Mouse (Mus musculus): ENCODE results near the gene Gnl3l. TPM values are rescaled to one million over a fixed set of nuclear protein-coding genes. Genes with fewer than 3 reads are reported as not detected.

The Gnl3l gene
- 10 to 100 TPM; 67.7 to 84.4 TPM for total RNA-seq (2021)
- polyA plus RNA-seq (2012; rRNA removed) = 6.3 and 7.7 TPM in 2 replicates
- long read RNA-seq, full-length matches to known transcripts = 12 of 22 reads
- long read RNA-seq, partial matches to known transcripts = 6 of 22 reads
- long read RNA-seq, other reads (novel, unspliced or antisense) = 4 of 22 reads

GRCm38 (mm10) chrX:151016938-151017877, at the start of gene Gnl3l:
TSS of gene Gnl3l (minus strand) at chrX:151017322.
- DNase-seq = peak; percentile 93

DNA sequence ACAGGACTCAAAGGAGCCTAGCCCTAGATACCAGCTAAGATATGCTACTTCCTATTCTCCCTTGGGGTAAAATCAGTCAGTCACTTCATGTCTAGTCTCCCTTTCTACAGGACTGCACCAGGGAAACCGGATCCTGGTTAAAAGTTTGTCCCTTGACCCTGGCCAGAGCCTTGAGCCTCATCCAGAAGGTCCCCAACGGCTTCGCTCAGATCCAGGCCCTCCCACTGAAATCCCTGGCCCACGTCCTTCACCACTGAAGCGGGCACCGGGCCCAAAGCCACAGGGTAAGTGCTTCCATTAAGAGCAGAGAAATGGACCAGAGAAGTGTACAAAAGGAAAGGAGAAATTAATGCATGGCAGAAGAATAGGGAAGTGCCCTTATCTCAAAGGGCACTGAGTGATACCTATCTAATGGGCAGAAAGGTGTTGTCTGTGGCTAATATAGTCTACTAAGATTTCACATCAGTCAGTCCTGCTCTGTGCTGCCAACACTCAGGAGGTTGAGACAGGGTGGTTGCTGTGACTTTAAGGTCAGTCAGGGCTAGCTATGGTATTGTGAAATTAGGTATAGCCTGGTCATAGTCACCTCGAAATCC, 49.0 kb upstream of the Gnl3l start:
- DNase-seq = peak; percentile 76

DNA sequence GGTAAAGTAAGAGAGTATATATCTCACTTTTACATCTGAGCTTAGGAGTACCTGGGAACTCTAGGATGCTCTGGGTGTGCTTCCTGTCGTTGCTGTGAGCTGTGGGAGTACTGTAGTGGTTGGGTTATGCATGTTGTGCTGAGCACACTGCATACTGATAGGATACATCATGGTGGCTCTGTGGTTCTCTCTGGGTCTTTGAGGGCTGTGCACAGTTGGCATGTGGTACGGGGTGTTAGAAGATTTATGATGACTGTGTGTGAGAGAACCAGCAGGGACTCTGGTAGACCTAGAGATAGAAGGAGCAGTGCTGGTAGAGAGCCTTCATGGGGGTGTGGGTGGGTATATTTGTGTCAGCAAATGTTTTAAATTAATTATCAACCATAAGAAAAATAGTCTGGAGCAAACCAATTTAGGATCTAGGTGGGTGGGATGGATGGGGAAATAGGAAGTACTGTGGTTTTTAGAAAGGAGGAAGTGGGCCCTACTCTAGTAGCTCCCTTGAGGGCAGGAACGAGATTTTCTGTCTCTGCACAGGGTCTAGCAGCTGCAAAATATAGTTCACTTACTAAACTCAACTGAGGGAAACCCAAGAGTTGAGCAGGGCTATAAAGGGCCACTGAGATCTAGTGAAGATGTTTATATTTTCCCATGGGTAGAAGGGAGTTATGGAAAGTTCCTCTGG, 44.6 kb upstream of the Gnl3l start:
- no peak for DNase-seq

- no peak for DNase-seq
Measured at GRCm38 (mm10) chrX:151059346-151059745, 42.2 kb upstream of the Gnl3l start.

GRCm38 (mm10) chrX:151055559-151055958, 38.4 kb upstream of the Gnl3l start:
- peak; percentile 30 for DNase-seq

- no peak for DNase-seq
Measured at GRCm38 (mm10) chrX:151054489-151054888, 37.4 kb upstream of the Gnl3l start.

DNA sequence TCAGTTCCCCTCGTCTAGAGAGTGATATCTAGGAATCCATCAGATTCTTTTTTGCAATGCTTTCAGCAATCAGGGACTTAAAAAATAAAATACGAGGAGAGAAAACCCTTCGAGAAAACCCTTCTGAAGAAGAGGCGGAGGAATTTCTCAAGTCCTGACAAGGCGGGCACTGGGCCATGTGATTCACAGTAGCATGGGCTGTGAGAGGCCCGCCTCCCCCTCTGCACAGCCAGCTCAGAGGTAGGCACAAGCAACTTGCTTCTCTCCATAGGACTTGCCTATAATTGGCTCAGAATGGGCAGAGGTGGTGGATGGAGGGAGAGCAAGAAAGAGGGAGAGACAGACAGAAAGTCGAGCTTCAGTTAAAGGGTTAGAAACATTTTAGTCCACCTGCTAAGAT, 33.2 kb upstream of the Gnl3l start:
- DNase-seq = peak; percentile 68

- DNase-seq = no peak
Measured at GRCm38 (mm10) chrX:151049661-151050215, 32.6 kb upstream of the Gnl3l start.

DNA sequence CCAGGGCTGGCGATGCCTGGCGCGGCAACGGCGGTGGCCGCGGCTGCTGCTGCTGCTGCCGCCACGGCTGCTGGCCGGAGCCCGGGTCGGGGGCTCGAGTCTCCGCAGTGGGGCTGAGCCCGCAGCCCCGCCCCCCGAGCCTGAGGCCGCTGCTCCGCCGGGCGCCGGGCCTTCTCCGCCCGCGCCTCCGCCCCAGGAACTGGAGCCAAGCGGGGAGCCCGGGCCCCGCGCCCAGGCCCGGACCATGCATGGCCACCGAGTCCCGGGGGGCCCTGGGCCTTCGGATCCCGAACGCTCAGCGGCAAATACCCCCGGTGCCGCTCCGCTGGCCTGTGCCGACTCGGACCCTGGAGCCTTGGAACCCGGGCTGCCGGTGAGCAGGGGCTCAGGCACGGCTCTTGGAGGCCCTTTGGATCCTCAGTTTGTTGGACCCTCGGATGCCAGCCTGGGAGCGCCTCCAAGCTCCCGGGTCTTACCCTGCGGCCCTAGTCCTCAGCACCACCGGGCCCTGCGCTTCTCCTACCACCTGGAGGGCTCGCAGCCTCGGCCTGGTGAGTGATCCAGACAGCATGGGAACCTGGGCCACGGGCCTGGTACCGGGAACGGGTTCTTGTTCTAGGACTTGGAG, 30.4 kb upstream of the Gnl3l start:
- DNase-seq = peak; percentile 65

DNA sequence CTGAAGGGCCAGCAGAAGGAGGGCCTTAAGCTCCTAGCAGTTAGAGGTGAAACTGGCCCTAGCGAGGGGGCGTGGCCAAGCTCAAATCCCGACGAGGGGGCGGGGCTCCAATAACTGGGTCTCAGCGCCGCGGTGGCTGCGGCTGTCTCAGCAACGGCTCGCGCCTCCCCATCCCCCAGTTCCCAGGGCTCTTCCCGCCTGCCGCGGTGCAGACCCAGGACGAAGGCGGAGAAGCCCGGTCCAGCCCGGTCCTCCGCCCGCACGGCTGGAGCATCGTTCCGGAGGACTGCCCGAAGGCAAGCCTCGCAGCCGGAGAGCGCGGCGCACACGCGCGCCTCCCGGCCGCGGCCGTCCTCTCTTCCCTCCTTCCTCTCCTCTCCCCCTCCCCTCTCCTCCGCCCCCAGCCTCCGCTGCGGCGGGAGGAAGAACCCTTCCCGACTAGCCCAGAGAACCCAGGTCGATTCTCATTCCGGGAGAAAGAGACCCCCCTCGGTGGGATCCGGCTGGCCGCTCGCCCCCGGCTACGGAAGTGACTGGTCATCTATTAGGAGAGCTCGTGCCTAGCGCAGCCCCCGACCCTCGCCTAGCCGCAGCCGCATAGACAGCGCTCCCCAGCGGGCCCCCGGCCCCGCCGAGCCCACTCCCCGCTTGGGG, 29.8 kb upstream of the Gnl3l start:
- peak; percentile 92 for DNase-seq

DNA sequence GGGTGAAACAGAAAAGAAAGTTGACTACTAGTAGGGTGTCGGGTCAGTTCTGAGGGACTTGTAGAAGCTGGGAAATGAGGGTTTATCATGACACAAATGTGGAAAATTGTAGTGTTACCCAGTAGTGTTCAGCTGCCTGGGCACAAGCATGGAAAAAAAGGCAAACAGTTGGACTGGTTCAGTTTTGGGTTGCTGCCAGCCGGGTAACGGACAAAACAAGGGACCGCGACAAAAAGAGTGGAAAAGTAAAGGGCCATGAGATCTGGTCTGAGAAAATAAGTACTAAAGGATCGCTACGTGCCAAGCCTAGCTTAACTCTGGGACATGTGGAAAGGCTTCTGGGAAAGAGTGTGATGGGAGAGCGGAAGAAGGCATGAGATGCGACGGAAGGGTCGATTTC, 29.2 kb upstream of the Gnl3l start:
- no peak for DNase-seq

DNA sequence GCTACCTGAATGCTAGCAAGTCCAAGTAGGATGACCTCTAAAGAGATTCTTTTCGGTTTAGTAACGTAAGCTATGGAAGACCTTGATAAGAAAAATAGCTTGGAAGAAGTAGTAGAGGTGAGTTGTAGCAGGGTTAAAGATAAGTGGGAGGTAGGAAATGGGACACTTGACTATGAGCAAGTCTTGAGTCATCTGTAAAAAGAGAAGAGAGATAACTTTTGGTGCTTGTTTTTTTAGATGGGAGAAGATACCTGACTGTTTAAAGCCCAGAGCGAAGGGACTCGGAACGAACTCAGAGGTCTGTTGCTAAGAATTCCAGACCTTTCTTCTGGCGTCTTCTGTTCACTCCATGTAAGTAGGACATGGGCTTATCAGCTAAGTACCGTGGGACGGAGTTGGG, 28.7 kb upstream of the Gnl3l start, which contains the start of gene Fgd1:
Fgd1 (plus strand) TSS at position 301 of the 400 bp plus-strand sequence.
- DNase-seq = no peak

- no peak for DNase-seq
Measured at GRCm38 (mm10) chrX:151041223-151041622, 24.1 kb upstream of the Gnl3l start.

DNA sequence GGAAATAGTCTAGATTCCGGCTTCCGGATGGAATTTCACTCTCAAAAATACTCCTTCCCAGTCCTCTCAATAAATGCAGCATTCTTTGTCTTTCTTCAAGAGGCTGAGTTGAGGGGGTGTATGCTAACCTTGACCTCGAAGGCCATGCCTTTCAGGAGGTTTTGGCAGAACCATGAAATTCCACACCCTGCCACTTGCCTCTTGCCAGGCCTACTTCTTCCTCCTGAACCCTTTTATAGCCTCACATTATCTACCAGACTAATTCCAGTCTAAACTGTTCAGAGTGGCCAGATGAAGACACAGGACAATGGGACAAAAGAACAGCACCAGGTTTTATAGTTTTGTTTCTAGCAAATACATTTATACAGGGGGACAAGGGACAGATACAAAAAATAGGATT, 14.3 kb upstream of the Gnl3l start:
- DNase-seq = no peak

- no peak for DNase-seq
Measured at GRCm38 (mm10) chrX:151018798-151019197, 1.7 kb upstream of the Gnl3l start.

- DNase-seq = peak; percentile 2
Measured at GRCm38 (mm10) chrX:151017897-151018296, 775 bp upstream of the Gnl3l start.

GRCm38 (mm10) chrX:150996775-150997174, 20.3 kb downstream of the Gnl3l start:
- DNase-seq = no peak

GRCm38 (mm10) chrX:150981621-150982020, 35.5 kb downstream of the Gnl3l start:
- no peak for DNase-seq

GRCm38 (mm10) chrX:150975424-150975823, 41.7 kb downstream of the Gnl3l start:
- no peak for DNase-seq

GRCm38 (mm10) chrX:150963027-150963426, 54.1 kb downstream of the Gnl3l start:
- DNase-seq = no peak

DNA sequence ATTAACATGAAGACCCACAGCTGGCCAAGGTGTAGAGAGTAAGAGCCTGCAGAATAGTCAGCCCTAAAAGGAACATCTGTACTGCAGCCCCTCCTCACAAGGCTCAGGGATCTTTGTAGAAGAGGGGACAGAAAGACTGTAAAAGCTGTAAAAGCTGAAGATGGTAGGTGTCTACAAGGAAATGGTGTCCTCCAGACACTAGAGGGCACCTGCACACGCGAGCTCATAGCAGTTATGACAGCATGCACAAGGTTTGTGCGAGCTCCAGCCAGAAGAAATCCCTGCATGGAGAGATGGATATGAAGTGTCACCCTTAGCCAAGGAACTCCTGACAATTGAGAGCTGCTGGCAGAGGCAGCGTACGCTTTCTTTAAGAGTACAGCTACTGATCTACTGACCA, 56.4 kb downstream of the Gnl3l start:
- DNase-seq = no peak
